Mouse (Mus musculus) T-helper 17 cell (primary cell): ENCODE data around the gene Tulp2.

Experiments
- in situ Hi-C, 2 experiments: fragments of 300-600 bp; cut with MboI, MseI; formaldehyde crosslinking; loops; 1 replicate in 1 of 2; 2 replicates in 1 of 2; pipeline ENCODE4 v1.15.1; 2025; ENCODE audit warnings: high pct_unique_total_duplicates in 2 of 2

Tulp2 gene

DNA sequence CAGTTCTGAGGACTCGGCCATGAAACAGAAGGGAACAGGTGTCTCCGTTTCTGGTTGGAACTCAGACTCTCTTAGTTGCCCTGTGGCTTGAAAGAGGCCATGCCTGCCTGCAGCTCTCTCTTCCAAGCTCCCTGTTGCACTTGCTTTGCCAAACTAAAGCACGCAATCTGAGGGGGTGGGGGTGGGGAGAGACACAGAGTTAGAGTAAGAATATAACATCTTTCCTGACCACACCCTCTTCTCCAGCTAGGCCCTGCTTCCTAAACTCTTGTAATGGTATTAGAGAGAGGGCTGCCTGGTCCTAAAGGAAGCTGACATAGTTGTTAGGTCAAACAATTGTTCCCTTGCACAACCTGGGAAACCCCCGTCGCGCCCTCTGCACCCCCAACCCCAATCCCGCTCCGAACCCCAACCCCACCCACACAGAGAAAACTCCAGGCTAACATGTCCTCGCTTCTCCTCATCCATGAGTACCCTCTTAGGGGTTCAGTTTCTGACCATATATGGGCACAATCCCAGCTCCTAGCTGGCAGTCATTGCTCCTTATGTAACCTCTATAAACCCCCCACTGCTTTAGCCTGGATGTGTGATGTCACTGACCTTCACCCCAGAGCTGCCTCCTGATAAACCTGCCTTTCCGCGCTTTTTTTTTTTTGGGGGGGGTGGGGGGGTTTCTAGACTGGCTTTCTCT, 69.3 kb downstream of the Tulp2 start:
- in situ Hi-C loops, result no loop called here

DNA sequence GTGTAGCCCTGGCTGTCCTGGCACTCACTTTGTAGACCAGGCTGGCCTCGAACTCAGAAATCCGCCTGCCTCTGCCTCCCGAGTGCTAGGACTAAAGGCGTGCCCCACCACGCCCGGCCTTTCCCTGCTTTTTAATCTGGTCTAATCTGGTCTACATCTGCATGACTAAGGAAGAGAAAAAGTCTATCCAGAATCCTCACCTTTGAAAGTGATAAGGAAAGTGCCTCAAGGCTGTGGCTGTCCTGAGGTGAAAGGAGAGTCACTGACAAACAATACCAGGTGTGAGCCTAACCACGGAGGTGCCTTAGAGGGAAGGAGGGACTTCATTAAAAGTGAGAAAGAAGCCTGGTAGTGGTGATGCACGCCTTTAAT, 69.8 kb downstream of the Tulp2 start:
- in situ Hi-C loops, result no loop called here

GRCm38 (mm10) chr7:45553519-45553918, 71.8 kb downstream of the Tulp2 start:
- in situ Hi-C loops, result no loop called here

DNA sequence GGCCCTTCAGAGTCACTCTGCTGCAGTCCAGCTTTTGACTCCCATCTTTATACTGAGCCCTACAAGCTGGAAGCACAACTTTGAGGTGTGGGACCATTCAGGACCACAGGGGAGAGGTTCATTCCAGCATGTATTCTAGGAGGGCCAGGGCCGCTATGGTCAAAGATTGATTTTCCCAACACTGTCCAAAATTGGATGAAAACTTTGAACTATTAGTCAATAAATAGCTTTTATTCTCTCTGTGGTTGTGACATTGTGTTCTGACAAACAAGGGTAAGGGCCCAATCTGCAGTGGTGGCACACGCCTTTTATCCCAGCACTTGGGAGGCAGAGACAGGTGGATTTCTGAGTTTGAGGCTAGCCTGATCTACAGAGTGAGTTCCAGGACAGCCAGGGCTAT, 72.3 kb downstream of the Tulp2 start:
- in situ Hi-C loops, result no loop called here

- in situ Hi-C loops, result no loop called here
These were observed 73.1 kb downstream of the Tulp2 start, which contains the start of gene Hsd17b14 for GRCm38 (mm10) chr7:45554744-45555143. TSS of gene Hsd17b14 (plus strand) at chr7:45554893.

DNA sequence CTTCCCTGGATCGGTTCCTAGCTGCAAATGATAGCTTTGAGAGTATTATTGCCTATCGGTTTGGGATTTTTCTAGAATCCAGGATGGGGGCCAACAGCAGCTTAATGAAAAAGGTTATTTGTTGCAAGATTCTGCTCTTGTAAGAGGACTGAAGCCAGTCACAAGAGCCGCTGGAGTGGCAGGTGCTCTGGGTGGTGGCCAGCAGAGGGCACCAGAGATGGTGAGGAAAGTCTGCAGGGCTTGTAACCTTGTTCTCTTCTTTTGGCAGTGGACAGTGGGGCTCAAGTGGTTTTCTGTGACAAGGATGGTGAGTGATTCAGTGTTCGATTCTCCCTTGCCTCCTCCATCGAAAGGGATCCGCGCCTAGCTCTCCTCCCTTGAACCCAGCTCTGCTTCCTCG, 74.1 kb downstream of the Tulp2 start:
- in situ Hi-C loops, result no loop called here

DNA sequence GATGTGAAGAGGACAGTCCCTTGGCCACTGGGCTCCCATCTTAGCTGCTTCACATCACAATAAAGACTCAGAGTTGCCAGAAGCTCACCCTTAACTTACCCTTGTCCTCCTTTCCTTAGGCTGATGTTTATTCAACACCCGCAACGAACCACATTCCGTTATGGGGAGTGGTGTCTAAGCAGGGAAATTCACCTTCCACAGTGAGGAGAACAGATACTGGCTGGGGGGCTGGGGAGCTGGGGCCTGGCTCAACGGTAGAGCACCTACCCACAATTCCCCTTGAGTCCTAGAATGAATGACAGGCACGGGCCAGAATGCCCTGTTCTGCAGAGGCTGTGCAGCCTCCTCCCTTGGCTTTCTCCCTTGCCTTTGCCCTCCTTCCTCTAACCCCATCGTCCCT, 77.2 kb downstream of the Tulp2 start:
- in situ Hi-C loops, result no loop called here

DNA sequence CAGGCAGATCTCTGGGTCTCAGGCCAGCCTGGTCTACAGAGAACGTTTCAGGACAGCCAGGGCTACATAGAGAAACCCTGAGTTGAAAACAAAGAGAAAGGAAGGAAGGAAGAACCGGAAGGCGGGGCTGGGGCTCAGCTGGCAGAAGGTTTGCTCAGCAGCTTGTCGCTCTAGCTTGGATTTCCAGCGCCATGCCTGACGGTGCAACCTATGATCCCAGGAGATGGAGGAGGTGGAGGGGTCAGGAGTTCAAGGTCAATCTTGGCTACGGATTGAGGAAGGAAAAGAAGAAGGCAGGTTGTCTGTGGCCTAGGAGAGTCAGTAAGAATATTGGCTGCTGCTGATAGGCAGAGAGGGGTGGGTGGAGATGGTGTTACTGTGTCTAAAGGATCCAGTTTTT, 78.6 kb downstream of the Tulp2 start:
- in situ Hi-C loops, result loop anchor here (5.0 kb wide), 1 partner anchor 83 kb away; no protein-coding TSS in a partner anchor

- in situ Hi-C loops, result loop anchor here (5.0 kb wide), 1 partner anchor 84 kb away; no protein-coding TSS in a partner anchor
These were observed 79.4 kb downstream of the Tulp2 start for GRCm38 (mm10) chr7:45560843-45561623.

- in situ Hi-C loops, result loop anchor here (5.0 kb wide), 1 partner anchor 85 kb away; no protein-coding TSS in a partner anchor
These were observed 80.2 kb downstream of the Tulp2 start for GRCm38 (mm10) chr7:45561624-45562520.

- in situ Hi-C loops, result loop anchor here (5.0 kb wide), 1 partner anchor 88 kb away; no protein-coding TSS in a partner anchor
These were observed 83.1 kb downstream of the Tulp2 start for GRCm38 (mm10) chr7:45564811-45565210.

GRCm38 (mm10) chr7:45565446-45565845, 83.8 kb downstream of the Tulp2 start:
- in situ Hi-C loops, result no loop called here

GRCm38 (mm10) chr7:45567112-45567779, 85.6 kb downstream of the Tulp2 start:
- in situ Hi-C loops, result no loop called here

DNA sequence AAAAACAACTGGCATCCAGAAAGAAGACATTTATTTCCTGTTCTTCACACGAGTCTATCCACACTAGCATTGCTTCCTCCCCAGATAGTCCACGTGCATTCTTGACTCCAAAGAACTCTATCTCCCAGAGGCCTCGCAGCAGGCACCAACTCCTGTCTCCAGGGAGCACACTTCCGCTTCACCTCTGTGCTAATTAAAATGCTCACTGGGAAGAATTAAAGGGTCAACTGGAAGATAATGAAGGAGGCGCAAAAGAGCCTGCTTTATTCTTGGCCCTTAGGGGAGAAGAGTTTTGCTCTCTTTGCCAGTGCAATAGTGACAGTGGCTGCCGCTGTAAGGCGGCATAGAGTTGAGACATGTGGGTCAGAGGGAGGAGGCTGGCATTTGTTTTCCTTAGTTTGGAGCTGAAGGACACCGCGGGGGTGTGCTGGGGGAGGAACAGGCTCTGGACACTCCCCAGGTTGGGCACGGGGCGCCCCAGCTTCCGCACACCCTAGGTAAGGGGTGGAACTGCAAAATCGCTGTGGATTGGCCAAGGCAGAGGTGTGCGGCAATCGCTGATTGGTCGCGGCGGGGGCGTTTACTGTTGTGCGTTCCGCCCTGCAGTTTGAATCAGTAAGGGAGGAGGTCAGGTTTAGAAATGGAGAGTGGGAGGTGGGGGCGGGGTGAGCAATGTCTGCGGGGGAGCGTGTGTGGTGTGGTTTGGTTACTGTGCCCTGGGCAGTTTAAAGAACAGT, 86.3 kb downstream of the Tulp2 start:
- in situ Hi-C loops, result no loop called here

GRCm38 (mm10) chr7:45568601-45569473, 87.2 kb downstream of the Tulp2 start:
- in situ Hi-C loops, result no loop called here

DNA sequence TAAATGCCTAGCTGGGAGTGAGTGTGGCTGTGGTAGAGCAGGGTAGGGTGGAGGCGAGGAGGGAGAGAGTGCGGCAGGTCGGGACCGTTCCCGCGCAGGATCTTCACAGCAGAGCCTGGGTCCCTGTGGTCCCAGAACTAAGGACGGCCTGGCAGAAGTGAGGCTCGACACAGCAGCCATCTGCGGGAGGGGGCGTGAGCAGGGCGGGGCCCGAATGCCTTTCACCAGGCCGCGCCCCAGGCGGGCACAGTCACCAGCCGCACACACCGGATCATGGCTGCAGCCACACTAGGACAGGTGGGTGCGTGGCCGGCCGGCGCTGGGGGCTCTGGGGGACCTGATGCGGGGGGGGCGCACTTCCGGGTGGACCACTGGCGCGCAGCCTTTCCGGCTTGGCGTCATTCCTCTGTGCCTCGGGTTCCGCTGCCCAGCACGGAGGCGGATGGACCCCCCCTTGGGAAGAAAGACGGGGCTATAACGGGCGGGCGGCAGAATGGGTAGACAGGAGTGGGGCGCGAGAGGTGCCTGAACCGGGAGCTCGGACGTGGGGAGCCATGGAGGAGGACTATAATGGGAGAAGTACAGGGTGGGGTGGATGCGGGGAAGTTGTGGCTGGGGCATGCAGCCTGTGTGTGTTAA, 88.5 kb downstream of the Tulp2 start, which contains the start of gene Bcat2:
TSS of gene Bcat2 (plus strand) at position 51 of the 639 bp plus-strand sequence.
- in situ Hi-C loops, result no loop called here

GRCm38 (mm10) chr7:45571966-45572365, 90.3 kb downstream of the Tulp2 start:
- in situ Hi-C loops, result no loop called here
